Mouse (Mus musculus) kidney, adult 18-20 months (tissue): ENCODE measurements around the gene Ttc32.

ENCODE experiments used
- DNase-seq: peaks from one replicate; pipeline ENCODE4 v3.0.0; 2021

Gene Ttc32

DNA sequence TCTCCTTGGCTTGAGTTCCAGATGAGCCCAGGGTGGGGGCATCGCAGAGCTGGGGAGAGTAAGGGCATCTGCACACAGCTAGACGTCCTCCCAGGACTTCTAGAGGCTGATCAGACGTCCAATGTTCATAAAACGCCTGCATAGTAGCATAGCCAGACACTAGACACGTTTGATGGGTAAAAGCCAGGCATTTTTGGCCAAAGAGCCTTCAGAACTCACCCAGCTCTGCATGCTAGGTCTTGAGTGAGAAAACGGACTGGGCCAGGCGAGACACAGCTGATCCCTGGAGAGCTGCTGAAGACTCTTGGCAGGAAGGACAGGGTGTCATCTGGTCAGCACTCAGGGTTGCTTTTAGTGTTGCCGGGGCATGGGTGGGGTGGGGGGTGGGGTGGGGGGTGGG is 18.3 kb downstream of the Ttc32 start:
- DNase-seq: no peak

DNA sequence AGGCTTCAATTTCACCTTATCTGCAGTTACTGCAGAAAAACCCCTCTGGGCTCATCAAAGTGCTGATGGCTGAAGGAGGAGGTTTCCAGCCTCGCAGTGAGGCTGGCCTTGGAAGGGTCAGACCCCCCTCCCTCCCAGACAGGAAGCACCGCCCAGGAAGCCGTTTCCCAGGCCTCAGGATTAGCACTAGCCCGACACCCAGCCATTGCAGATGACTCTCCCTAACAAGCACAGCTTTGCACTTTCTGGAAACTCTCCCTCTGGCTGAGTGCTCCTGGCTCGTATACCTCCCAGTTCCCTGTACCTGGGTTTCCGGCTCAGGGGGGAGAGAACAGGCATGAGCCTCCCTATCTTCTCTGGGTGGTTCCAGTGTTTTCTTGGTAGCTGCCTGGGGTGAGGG is 21.0 kb downstream of the Ttc32 start:
- no peak for DNase-seq

DNA sequence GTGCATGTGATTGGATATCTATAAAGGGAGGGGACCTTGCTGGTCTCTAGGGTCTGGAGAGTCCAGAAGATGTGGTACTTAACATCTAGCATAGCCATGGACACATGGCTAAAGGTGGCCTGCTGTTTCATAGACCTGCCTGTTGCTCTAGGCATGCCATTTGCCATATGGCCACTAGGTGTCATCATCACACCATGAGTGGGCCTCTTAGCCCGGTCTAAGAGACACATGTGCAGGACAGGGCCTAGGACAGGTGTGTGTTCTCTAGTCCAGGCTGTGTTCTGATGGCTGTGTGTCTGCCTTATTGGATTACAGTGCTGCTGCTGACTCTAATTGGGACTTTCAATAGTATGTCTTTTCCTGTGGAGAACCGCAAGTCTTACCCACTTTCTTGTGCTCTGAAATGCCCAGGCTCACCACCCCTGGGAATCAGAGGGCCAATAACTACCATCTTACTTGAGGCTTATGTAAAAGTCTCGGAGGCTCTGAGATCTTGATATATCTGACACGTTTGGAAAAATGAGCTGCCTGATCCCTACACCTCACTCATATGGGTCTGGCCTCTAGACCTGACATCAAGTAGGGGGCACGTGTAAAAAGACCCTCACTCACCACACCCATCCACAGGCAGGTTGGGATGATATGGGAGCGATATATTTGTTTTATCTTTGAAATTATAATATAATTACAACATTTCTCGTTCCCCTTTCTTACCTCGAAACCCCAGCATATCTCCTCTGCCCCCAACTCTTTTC is 22.5 kb downstream of the Ttc32 start:
- DNase-seq: peak; percentile 88

DNA sequence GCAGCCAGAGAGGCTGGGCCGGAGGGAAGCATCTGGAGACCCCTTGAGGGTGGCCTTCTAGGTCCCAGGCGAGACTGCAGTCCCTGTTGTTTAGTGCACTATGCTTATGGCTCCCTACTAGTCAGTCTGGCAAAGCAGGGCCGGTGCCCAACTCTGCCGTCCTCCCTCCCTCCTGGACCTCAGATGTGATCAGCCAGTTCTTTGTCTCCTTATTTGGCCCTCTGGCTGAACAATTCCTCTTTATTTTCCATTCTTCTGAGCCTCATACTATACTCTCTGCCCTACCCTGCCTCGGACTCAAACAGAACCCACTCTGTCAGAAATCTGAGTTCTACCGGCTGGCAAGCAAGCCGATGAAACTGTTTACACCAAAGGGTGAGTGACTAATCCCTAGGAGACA is 23.5 kb downstream of the Ttc32 start:
- no peak for DNase-seq

DNA sequence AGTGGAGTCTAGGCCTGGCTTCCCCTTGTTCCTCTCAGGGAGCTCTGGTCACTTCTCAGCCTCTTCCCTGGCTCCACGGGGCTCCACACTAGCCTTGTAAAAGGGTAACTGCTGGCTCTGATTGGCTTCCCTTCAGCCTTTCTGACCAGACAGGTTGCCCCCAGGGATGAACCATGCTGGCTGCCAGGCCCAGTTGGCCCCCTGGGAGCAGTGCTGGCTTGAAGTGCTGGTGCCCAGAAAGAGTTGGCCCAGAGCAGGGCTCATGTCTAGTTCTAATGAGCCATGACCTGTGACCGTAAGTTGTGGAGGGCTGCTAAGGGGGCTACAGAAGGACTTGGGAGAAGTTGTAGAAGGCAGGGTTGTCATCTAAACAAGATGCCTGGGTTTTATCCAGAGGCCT is 24.2 kb downstream of the Ttc32 start:
- DNase-seq: no peak

DNA sequence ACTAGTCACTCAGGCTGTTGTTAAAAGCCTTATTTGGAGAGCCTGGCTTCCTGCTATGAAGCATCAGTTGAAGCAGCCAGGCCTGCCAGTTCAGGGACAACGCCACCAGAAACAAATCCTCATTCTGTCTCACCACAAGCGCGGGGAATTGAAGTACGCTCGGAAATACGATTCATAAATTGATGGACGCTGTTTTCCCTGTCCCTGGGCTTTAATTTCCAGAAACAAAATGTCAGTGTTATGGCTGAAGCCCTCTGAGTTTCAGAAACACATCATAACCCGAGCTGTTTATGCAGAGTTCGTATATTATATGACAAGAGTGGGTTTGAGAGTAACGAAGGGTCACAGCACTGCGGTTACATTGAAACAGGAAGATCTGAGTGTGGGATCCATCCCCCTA is 25.5 kb downstream of the Ttc32 start:
- DNase-seq: no peak

DNA sequence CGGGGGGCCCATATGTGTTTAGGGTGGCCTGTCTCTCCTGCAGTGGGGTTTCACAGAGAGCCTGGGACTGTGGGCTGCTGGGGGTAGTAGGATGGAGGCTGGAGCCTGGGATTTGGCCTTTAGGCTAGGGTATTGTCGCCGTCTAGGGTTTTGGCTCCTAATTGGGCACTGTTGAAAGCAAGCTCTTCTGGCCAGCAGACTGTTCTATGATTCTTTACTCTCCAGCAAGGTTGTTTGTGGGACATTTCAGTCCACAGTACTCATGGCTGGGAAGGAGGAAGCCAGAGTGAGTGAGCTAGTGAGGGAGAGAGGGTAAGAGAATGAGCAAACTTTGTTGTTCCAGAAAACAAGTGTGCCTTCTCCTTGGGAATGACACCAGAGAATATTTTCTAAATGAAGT is 29.7 kb downstream of the Ttc32 start:
- no peak for DNase-seq

DNA sequence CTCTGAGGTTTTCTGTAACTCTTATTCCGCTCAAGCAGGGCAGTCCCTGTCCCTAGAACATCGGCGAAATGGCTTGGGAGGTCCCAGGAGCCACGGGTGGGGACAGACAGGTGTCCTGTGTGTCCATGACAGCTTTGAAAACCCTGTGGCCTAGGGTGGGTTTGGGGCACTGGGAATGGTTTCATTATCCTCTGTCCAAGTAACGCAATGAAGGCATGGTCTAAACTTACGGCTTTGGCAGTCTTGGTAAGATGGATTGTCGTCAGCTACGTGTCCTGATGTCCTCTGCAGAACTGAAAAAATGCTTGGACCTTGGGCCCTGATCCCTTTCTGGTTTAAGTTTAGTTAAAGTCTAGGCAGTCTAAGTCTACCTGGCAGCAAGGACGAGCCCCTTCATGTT is 30.2 kb downstream of the Ttc32 start:
- DNase-seq: peak; percentile 23

DNA sequence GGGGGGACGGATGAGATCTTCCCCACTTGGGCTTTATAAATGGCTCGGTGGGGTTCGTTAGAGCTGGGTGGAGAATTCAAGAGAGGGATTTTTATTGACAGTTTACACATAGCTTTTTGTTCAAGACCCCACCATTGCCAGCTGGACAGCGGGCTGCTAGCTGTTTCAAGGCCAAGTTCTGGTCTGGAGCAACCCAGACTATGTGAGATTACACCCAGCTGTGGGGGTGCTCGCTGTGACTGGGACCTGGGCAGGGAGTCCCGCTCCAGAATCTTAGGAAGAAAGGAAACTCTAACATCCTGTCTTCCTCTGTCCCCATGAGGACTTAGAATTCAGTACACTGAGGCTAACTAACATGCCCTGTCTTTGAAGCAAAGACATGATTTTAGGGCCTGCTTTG is 33.8 kb downstream of the Ttc32 start:
- no peak for DNase-seq

DNA sequence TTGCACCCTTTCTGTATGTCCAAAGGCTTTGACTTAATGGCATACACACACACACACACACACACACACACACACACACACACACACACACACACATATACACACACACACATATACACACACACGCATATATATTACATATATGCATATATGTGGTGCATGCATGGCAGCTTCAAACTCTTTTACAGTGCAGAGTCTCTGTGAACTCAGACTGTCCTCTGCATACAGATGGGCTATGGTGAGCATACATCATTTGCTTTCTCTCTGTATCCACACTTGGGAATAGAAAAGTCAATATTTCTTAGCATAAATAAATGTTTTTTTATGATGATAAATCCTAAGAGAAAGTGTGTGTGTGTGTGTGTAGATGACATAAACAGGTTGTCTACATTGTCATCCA is 41.3 kb downstream of the Ttc32 start:
- no peak for DNase-seq

DNA sequence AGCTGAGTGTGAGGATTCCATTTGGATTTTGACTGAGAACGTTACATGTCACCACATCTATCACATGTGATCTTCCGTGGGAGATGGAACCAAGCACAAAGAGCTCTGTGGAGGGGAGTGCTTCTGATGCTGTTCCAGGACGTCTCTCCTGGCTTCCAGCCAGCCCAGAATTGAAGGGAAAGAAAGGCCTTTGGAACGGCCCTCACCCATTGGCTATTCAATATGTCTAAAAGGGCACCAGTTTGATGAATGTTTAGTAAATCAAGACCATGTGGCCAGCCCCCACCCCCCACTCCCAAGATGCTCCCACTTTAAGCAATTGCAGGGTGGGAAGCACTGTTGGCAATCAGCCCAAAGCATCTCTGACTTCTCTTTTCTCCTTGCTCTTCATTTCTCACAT is 41.7 kb downstream of the Ttc32 start:
- DNase-seq: no peak

DNA sequence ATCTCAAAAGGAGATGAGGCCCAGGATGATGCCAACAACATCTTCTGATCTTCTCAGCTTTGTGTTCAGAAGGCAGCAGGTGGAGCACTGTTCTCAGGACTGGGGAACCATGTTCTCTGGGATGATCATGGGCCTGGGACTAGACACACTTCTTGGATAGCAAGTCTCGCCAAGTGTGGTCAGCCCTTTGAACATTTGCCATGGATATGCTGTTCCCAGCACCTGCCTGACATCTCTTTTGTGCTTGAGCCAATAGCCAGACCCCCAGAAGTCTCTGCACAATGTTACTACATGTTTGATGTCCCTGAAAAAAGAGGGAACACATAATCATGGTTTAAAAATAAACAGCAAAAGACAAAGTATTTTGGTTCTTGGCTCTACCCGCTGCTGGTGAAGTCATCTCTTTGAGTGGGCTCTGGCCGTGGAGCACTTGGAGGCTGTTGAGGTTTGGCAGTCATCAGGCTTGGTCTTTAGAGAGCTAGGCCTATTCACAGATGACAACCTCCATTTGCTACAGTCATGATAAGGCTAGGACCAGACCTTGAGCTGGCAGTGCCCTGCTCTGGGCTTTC is 47.8 kb downstream of the Ttc32 start:
- no peak for DNase-seq

DNA sequence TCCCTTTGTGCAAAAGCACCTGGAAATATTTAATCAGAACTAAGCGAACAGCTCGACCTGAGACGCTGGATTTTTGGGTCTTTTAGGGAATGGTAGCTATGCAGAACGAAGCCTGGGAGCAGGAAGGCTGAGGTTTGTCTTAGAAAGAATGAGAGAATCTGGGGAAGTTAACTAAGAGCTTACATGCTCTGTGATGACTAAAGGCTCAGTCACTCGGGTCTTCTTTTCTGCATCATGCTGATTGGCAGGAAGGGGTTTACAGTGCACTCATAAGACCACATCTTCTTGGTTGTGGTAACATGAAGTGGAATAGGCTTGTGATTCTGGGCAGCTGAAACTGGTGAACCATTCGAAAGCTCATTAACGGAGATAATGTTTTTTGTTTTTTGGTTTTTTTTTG is 60.4 kb downstream of the Ttc32 start:
- no peak for DNase-seq
